Mouse (Mus musculus) limb, embryonic 14.5 days (tissue): ENCODE measurements around the gene Klhdc7a. TPM values are rescaled to one million over a fixed set of nuclear protein-coding genes. Genes with fewer than 3 reads are reported as not detected.
A peak's percentile ranks its signal among the peaks of the same experiment; 100 is the strongest.

Source experiments
- ATAC-seq: fragments of 200-750 bp; cut with Nextera tagmentation; 2 replicates; pipeline ENCODE4 v1.8.0; 2017; ENCODE audit warnings: low read depth, moderate number of reproducible peaks, moderate TSS enrichment; ENCODE audit not compliant: low FRiP score
- DNase-seq: peaks from one replicate; pipeline ENCODE4 v3.0.0-alpha.2; 2015; ENCODE audit warnings: low spot score
- H3K27ac ChIP-seq: fragments of 300-500 bp; sonication (generic); replicated peaks from 2 replicates; pipeline ENCODE4 v1.5.1; 2014; ENCODE audit warnings: low read depth, mild to moderate bottlenecking, low read length, moderate library complexity, mixed read lengths
- H3K27me3 ChIP-seq: fragments of 300-500 bp; sonication (generic); 2 replicates; pipeline ENCODE4 v1.6.1; 2014; ENCODE audit warnings: low read length, mixed read lengths; ENCODE audit not compliant: control insufficient read depth, insufficient read depth
- H3K36me3 ChIP-seq: fragments of 300-500 bp; sonication (generic); 2 replicates; pipeline ENCODE4 v1.6.1; 2014; ENCODE audit warnings: mild to moderate bottlenecking, low read length, moderate library complexity, mixed read lengths; ENCODE audit not compliant: control insufficient read depth, insufficient read depth
- H3K4me1 ChIP-seq: fragments of 300-500 bp; sonication (generic); 2 replicates; pipeline ENCODE4 v1.6.1; 2014; ENCODE audit warnings: antibody characterized with exemption, low read length, mixed read lengths; ENCODE audit not compliant: control insufficient read depth, insufficient read depth
- H3K4me2 ChIP-seq: fragments of 300-500 bp; sonication (generic); replicated peaks from 2 replicates; pipeline ENCODE4 v1.6.1; 2014; ENCODE audit warnings: low read depth, mild to moderate bottlenecking, low read length, moderate library complexity; ENCODE audit not compliant: severe bottlenecking
- H3K4me3 ChIP-seq: fragments of 300-500 bp; sonication (generic); replicated peaks from 2 replicates; pipeline ENCODE4 v1.5.1; 2014; ENCODE audit warnings: low read length
- H3K9ac ChIP-seq: fragments of 300-500 bp; sonication (generic); 2 replicates; pipeline ENCODE4 v1.6.1; 2014; ENCODE audit warnings: mild to moderate bottlenecking, low read depth, low read length, moderate library complexity; ENCODE audit not compliant: severe bottlenecking
- H3K9me3 ChIP-seq: fragments of 300-500 bp; sonication (generic); 2 replicates; pipeline ENCODE4 v1.6.1; 2016; ENCODE audit warnings: low read length; ENCODE audit not compliant: control insufficient read depth
- POLR2A ChIP-seq: fragments of 200-500 bp; IDR thresholded peaks from 2 replicates; pipeline ENCODE4 v1.8.0; 2012; ENCODE audit warnings: inconsistent platforms, mild to moderate bottlenecking, moderate library complexity, borderline replicate concordance; ENCODE audit not compliant: insufficient read depth, insufficient read length; ENCODE audit errors: extremely low read depth
- WGBS: fragments of 180-500 bp; shearing (Covaris S2); extraction: QIAGEN DNeasy Blood & Tissue Kit; methylation state at CpG from one replicate; pipeline ENCODE4 v1.1.7; 2014; 5-methylcytosine and 5-hydroxymethylcytosine counted together
- polyA plus RNA-seq, 2 experiments: library from polyadenylated mRNA; depleted of rRNA in 1 of 2; stranded (reverse) in 1 of 2; unstranded in 1 of 2; fragments of >200 nt; fragmentation: Nextera tagmentation in 1 of 2; extraction: Ambion mirVana in 1 of 2; gene quantifications; 2 replicates each; pipeline versions ENCODE4 v1.2.1 to v1.2.3; 2012 to 2014

Gene Klhdc7a
- polyA plus RNA-seq (2012; rRNA removed) (0.04 and 0.05 TPM in 2 replicates), polyA plus RNA-seq (2014; fragmentation: Nextera tagmentation; extraction: Ambion mirVana) (0.04 TPM in 2 replicates)

DNA sequence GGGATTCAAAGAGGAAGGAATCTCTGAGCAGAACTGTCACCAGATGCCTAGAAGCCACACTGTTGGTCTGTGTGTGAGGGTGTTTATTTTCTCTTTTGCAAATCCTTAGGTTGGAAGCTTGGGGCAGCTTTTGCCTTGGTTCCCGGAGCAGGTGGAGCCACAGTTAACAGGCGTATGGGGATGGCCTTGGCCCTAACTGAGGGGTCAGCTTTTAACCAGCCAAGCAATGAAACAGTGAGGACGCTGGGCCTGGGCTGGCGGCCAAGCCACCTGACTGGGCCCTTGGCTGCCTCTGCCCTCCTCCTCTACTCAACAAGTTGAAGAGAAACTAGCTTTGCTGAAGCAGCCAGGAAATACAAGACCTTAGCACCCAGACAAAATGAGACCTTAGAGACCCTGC lies at the start of gene Klhdc7a:
Klhdc7a (minus strand) TSS at position 105 of the 400 bp plus-strand sequence.
- no peak within 1 kb of the TSS for H3K4me3 ChIP-seq
- WGBS = 31% methylated on average over 4 of the region's 4 CpGs
- no peak within 1 kb of the TSS for H3K9ac ChIP-seq
- no peaks in the 10 kb centered on the region for H3K36me3 ChIP-seq
- H3K27me3 ChIP-seq = no peaks in the 10 kb centered on the region
- no peak for TF ChIP-seq POLR2A
- no peaks in the 10 kb centered on the region for H3K9me3 ChIP-seq
- peak; percentile 65 for DNase-seq
- ATAC-seq = no peak; the same call in 1 of the 2 replicates
- peaks cover 4% of the 10 kb centered on the region for H3K4me1 ChIP-seq
- no peak within 1 kb of the TSS for H3K27ac ChIP-seq
- H3K4me2 ChIP-seq = no peak within 1 kb of the TSS

DNA sequence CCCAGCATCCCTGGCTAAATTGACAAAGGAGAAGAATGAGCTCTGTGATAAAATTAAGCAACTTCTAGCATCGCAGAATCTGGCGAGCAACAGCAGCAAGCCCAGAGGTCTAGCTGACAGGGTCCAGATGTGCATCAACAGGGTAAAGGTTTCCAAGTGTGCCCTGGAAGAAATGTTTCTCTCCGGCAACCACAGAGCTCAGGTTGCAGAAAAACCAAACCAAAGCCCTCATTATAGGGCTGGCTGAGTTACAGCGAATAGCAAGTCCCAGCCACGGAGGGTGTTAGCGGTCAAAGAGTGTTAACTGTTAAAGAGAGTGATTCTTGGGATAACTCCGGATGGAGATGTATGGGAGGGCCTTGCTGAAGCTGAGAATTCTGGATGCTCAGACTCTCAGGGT lies 48.1 kb upstream of the Klhdc7a start:
- Histone ChIP-seq H3K27ac (no peak overlapping the region), H3K36me3 (no peaks in the 10 kb centered on the region), H3K4me2 (no peak overlapping the region), H3K4me1 (no peaks in the 10 kb centered on the region), H3K9me3 (no peaks in the 10 kb centered on the region), H3K4me3 (no peak overlapping the region), H3K27me3 (no peaks in the 10 kb centered on the region), H3K9ac (no peak overlapping the region)
- ATAC-seq (no peak), DNase-seq (peak; percentile 17)
- 16% methylated on average over 7 of the region's 7 CpGs for WGBS
- TF ChIP-seq POLR2A = no peak

DNA sequence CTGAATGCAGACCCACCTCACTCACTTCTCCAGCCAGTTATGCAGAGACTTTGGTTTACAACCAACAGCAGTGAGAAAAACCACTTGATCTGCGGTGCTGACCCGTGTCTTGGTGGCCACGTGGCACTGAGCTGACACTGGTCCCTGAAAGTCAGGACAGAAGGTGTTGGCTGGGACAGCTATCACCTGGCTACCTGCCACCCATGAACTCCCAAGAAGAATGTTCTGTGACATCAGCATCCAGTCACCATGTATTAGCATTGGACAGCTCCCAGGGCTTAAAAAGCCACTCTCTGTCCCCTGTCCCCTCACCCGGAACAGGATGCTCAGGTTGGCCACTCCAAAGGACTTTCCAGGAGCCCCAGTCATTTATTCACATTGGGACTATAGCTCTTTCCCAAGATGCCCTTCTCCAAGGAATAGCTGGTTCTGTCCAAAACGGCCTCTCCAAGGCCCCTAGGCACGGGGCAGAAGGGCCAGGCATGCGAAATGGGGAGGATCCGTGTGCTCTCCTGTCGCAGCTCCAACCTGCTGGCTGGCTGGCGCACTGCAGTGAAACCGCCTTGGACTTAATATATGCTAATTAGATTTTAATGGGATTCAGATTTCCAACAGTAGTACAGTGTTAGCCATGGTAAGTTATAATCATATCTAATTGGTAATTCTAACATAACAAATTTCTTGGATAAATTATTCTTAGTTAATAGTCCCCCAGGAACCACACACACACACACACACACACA lies 43.1 kb upstream of the Klhdc7a start:
- no peak for TF ChIP-seq POLR2A
- 71% methylated on average over 11 of the region's 11 CpGs for WGBS
- ATAC-seq = no peak

GRCm38 (mm10) chr4:140004932-140005331 lies 37.1 kb upstream of the Klhdc7a start:
- Histone ChIP-seq H3K9me3 (no peaks in the 10 kb centered on the region), H3K4me2 (peak overlapping the region; percentile 32; the same call in 1 of the 2 replicates), H3K4me1 (0 out of 2 replicates have a peak, but pooled peaks cover 4% of the 10 kb centered on the region), H3K27ac (no peak overlapping the region), H3K4me3 (no peak overlapping the region), H3K36me3 (no peaks in the 10 kb centered on the region), H3K27me3 (peaks cover 37% of the 10 kb centered on the region), H3K9ac (no peak overlapping the region)
- no peak for TF ChIP-seq POLR2A
- 8% methylated on average over 5 of the region's 5 CpGs for WGBS
- ATAC-seq (no peak), DNase-seq (no peak)

More for the DNA sequence above, 43.1 kb upstream of the Klhdc7a start:
- Histone ChIP-seq H3K27me3 (no peaks in the 10 kb centered on the region; the same call in 1 of the 2 replicates), H3K36me3 (no peaks in the 10 kb centered on the region), H3K4me2 (no peak overlapping the region), H3K9me3 (no peaks in the 10 kb centered on the region), H3K27ac (no peak overlapping the region), H3K4me1 (no peaks in the 10 kb centered on the region), H3K9ac (no peak overlapping the region), H3K4me3 (no peak overlapping the region)
- DNase-seq = no peak

DNA sequence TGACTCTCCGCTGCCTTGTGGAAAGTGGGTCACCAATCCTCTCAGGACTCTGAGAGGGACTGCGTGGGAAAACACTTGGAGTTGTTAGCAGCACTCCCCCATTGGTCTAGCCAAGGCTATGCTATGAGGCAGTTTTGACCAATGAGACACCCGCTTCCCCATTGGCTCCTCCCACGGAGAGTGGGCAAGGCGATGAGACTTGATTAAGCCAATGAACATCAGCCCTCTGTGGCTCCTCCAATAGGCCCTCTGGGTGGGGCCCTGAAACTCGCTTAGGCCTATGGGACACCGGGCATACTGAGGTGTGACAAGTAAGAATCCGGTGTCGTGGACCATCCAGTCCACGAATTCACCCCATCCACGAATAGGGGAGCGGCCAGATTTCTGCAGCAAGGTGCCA lies 36.3 kb upstream of the Klhdc7a start:
- WGBS = 7% methylated on average over 12 of the region's 12 CpGs
- no peak overlapping the region for H3K27ac ChIP-seq
- H3K4me2 ChIP-seq = 0 out of 2 replicates have a peak overlapping the region, but pooled peaks have one; percentile 32
- DNase-seq = no peak
- no peak for ATAC-seq
- peaks cover 37% of the 10 kb centered on the region for H3K27me3 ChIP-seq
- no peak for TF ChIP-seq POLR2A
- H3K4me1 ChIP-seq = 0 out of 2 replicates have a peak, but pooled peaks cover 4% of the 10 kb centered on the region
- no peak overlapping the region for H3K9ac ChIP-seq
- no peaks in the 10 kb centered on the region for H3K9me3 ChIP-seq
- 0 out of 2 replicates have a peak overlapping the region, but pooled peaks have one; percentile 2 for H3K4me3 ChIP-seq
- H3K36me3 ChIP-seq = no peaks in the 10 kb centered on the region
